Mouse (Mus musculus): ENCODE results near the gene Hoxa3. TPM values are rescaled to one million over a fixed set of nuclear protein-coding genes. Genes with fewer than 3 reads are reported as not detected.

Gene Hoxa3
- polyA plus RNA-seq, 1 experiment, result not detected

DNA sequence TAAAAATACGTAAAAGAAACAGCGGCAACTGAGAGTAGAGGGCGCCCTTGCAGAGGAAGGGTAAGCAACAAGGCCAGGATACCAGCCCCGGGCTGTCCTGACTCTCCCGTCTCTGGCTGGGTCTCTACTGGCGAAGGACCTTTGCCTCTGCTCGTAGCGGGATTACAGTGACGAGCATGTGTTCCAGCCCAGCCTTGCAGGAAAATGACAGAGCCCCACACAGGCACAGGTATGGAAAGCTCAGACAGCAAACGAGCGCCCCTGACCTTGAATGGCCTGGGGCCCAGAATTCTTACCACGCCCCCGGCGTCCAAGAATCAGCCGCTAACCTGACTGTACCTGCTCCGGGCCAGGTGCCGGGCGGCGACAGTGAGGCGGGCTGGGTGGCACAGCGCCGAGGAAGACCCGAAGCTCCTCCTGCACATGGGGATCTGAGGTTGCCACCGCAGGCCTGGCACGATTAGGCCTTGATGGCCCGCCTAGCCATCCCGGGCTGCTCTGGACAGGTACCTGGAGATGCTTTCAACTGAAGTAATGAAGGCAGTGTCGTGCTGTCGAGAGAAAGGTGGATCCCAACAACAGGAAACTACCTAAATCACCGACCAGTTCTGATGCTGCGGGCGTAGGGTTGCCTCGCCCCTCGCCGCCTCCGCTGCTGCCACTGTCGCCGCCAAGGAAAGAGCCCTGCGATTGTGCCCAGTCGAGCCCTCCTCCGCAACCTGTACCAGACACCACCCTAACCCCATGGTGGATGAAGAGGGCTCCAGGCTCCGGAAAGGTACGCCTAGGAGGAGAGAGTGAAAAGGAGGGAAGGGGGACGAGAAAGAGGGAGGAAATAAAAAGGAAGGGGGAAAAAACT is 16.7 kb upstream of the Hoxa3 start:
- TF ChIP-seq POLR2A (IDR thresholded peaks at IDR 0.05; ENCODE audit: insufficient read depth, low read depth, low read length) (no peak), CTCF (IDR thresholded peaks at IDR 0.05; ENCODE audit: insufficient read depth, low read depth, low read length) (no peak)

DNA sequence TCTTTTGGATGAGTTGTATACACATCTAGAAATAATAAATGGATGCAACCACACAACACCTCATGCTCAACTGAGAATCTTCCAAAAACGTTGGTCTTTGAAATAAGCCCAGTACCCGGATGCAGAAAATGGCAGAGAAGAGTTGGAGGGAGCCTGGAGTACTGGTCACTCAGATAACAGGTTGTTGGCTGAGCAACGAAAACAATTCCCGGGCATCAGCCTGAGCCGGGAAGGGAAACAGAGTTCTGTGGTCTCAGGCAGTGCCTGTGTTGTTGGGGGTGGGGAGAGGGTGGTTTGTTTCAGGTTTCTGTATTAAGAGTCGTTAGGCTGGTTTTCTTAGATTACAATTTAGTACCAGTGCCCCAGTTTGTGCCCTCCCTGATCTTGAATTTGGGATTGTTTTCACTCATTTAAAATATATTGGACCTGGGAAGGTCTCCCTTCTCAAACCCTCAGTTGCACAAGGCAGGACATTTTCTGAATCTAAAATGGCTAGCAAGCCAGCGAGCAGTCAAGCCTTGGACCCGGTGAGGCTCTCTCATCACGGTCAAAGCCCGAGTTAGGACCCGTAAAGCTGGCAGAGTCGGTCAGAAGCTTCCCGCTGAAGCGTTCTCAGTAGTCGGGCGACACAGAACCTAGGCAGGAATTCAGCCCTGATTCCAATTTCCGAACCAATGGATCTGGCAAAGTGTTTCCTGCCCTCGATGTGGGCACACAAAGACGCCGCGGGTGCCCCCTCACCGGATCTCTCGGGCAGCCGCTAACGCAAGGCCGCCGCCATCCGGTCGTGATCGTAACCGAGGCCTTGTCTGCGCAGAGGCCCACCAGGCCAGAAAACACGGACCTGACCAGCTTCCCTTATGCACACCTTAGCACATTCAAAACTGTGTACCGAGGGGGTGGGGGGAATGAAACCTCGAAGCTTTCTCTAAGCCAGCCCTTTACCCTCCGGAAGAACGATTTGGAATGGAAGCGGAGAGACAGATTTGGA is 15.6 kb upstream of the Hoxa3 start:
- Histone ChIP-seq H3K4me1 (ENCODE audit: control insufficient read depth, insufficient read depth, low read length) (no peaks in the 10 kb centered on the region), H3K4me3 (ENCODE audit: insufficient read depth, low read depth, low read length) (no peak overlapping the region), H3K27ac (ENCODE audit: insufficient read depth, low read depth, low read length) (no peak overlapping the region)
- TF ChIP-seq CTCF (IDR thresholded peaks at IDR 0.05; ENCODE audit: insufficient read depth, low read depth, low read length), result no peak
- no peak for TF ChIP-seq POLR2A (IDR thresholded peaks at IDR 0.05; ENCODE audit: insufficient read depth, low read depth, low read length)
- WGBS, result 3% methylated on average over 38 of the region's 38 CpGs

More for the DNA sequence above, 16.7 kb upstream of the Hoxa3 start:
- H3K4me3 ChIP-seq (ENCODE audit: insufficient read depth, low read depth, low read length), result no peak overlapping the region
- WGBS, result 3% methylated on average over 44 of the region's 44 CpGs
- H3K27ac ChIP-seq (ENCODE audit: insufficient read depth, low read depth, low read length), result no peak overlapping the region
- H3K4me1 ChIP-seq (ENCODE audit: control insufficient read depth, insufficient read depth, low read length), result no peaks in the 10 kb centered on the region

DNA sequence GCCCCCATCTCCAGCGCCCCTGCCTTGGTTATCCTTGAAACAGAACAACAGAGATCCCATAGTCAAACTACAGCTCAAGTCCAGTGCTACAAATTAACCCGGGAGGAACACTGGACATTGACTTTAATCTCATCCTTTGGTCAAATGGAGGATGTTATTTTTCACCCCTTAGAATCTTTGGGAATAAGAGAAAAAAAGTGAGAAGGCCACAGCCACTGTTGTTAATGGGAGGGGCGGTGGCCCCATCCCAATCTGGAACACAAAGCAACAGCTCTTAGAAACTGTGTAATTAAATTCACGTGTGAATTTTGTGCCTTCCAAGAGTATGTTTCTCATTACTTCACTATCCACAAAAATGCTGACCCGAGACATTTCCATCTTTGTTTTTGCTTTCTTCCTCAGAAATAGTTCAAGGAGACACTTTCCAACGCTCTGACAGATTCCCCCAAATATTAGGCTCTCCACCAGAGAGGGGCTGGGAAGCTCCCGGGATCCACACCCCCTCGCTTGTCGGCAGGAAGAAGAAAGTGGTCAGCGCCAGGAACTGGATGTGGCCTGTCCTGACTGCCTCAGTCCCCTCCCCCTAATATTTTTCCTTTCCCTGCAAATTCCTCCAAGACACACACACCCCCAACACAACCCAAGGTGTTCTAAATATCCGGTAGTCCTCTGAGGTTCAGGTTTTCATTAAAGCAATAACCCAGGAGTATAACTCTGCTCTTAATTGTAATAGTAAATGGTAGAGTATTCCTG is 14.5 kb upstream of the Hoxa3 start:
- 7% methylated on average over 11 of the region's 11 CpGs for WGBS
- H3K4me3 ChIP-seq (ENCODE audit: insufficient read depth, low read depth, low read length), result no peak overlapping the region
- no peaks in the 10 kb centered on the region for H3K4me1 ChIP-seq (ENCODE audit: control insufficient read depth, insufficient read depth, low read length)
- TF ChIP-seq CTCF (IDR thresholded peaks at IDR 0.05; ENCODE audit: insufficient read depth, low read depth, low read length) (no peak), POLR2A (IDR thresholded peaks at IDR 0.05; ENCODE audit: insufficient read depth, low read depth, low read length) (no peak)
- no peak overlapping the region for H3K27ac ChIP-seq (ENCODE audit: insufficient read depth, low read depth, low read length)

DNA sequence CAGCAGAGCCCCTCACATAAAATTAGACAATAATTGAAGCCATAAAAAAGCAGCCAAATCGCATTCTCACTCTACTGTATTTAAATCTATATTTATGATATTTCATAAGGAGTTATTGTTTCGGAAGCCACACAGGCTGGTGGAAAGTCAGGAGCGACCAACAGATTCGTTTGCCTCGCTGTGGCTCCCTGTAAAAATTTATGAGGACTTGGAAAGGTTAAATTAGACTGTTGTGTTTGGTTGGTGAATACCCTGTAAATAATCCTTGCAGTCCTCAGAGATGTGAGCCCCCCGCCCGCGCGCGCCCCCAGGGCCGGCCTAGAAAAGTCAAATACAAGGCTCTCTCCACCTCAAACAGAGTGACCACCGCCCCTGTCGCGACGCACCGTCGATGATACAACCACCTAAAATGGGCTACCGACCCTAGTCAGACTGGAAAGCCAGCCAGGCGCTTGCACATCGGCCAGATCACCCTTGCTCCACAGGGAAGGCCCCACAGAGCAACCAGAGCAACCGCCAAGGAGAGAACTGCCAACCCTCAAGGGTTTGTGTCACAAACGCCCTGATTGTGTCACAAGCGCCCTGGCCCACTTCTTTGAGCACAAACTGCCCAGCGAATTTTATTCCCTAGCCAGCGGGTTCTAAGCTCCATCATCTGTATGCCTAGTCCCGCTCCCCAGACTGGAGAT is 13.6 kb upstream of the Hoxa3 start:
- Histone ChIP-seq H3K27ac (ENCODE audit: insufficient read depth, low read depth, low read length) (no peak overlapping the region), H3K4me3 (ENCODE audit: insufficient read depth, low read depth, low read length) (no peak overlapping the region), H3K4me1 (ENCODE audit: control insufficient read depth, insufficient read depth, low read length) (peaks cover 1% of the 10 kb centered on the region; the same call in 1 of the 2 replicates)
- 4% methylated on average over 26 of the region's 26 CpGs for WGBS
- no peak for TF ChIP-seq CTCF (IDR thresholded peaks at IDR 0.05; ENCODE audit: insufficient read depth, low read depth, low read length)
- no peak for TF ChIP-seq POLR2A (IDR thresholded peaks at IDR 0.05; ENCODE audit: insufficient read depth, low read depth, low read length)

DNA sequence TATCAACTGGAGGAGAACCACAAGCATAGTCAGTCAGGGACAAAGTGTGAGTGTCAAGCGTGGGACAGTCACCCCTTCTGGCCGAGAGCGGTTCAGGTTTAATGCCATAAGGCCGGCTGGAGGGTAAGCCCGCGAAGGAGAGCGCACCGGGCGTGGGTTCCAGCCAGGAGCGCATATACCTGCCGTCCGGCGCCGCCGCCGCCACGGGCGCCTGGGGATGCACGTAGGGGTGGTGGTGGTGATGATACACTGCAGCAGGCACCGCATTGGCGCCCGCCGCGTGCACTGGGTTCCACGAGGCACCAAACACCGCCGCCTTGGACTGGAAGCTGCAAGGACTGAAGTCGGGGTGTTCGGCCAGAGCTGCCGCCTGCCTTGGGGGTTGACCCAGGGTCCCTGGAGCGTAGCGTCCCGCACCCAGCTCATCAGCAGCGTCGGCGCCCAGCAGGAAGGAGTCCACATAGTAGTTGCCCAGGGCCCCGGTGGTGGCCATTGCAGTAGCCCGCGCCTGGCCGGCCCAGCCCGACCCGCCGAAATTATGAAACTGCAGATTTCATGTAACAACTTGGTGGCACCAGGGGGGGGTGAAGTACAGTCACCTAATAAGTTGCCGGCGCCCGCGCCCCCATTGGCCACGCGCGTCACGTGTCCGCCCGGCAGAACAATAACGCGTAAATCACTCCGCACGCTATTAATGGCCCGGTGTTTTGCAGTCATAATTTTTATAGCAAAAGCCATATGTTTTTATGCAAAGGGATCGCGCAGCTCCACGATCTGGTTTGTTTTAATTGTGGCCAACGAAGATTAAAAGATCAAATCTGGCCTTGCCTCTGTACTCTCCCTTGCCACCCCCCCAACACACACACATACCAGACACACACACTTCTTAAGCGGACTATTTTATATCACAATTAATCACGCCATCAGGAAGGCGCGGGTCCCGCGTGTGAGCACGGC is 12.8 kb upstream of the Hoxa3 start:
- no peak overlapping the region for H3K4me3 ChIP-seq (ENCODE audit: insufficient read depth, low read depth, low read length)
- 3% methylated on average over 69 of the region's 69 CpGs for WGBS
- TF ChIP-seq CTCF (IDR thresholded peaks at IDR 0.05; ENCODE audit: insufficient read depth, low read depth, low read length) (no peak), POLR2A (IDR thresholded peaks at IDR 0.05; ENCODE audit: insufficient read depth, low read depth, low read length) (no peak)
- peaks cover 6% of the 10 kb centered on the region for H3K4me1 ChIP-seq (ENCODE audit: control insufficient read depth, insufficient read depth, low read length)
- no peak overlapping the region for H3K27ac ChIP-seq (ENCODE audit: insufficient read depth, low read depth, low read length)

DNA sequence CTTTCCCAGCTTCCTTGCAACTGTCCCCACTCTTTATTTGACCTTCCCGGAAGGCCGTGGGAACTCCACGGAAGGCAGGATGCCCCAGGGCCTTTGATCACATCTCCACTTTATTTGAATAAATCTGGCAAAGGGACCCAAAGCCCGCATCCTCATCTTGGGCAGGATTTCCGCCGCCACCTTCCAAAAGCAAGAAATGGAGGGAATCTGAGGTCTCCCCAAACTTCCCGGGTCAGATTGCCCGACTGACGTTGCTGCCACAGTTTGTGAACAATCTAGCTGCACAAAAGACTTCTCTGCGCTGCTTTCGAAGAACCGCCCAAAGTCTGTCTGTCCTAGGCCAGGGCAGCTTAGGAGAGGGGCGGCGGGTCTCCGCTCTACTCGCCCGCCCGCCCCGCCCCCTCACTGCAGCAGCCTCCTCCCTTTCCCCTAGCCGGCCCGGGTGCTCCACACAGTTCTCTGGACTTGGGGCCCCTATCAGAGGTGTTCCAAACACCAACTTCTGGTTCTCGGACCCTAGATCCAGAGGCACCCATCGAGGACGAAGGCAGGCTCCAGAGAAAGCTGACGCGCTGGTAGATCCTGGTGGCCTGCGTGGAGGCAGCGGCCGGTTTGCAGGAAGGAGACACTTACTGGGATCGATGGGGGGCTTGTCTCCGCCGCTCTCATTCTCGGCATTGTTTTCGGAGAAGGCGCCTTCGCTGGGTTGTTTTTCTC is 11.9 kb upstream of the Hoxa3 start:
- H3K4me3 ChIP-seq (ENCODE audit: insufficient read depth, low read depth, low read length), result no peak overlapping the region
- 2% methylated on average over 36 of the region's 36 CpGs for WGBS
- no peak for TF ChIP-seq POLR2A (IDR thresholded peaks at IDR 0.05; ENCODE audit: insufficient read depth, low read depth, low read length)
- TF ChIP-seq CTCF (IDR thresholded peaks at IDR 0.05; ENCODE audit: insufficient read depth, low read depth, low read length), result no peak
- H3K4me1 ChIP-seq (ENCODE audit: control insufficient read depth, insufficient read depth, low read length), result peaks cover 6% of the 10 kb centered on the region
- H3K27ac ChIP-seq (ENCODE audit: insufficient read depth, low read depth, low read length), result no peak overlapping the region

All from olfactory bulb, adult 2 months (tissue).